Mouse (Mus musculus) small intestine, adult 2 months (tissue): ENCODE data around the gene Gstm2. TPM values are rescaled to one million over a fixed set of nuclear protein-coding genes. Genes with fewer than 3 reads are reported as not detected.
A peak's percentile ranks its signal among the peaks of the same experiment; 100 is the strongest.
"Not testable (repeated sequence)": the region's sequence is repeated elsewhere in the genome, so short reads cannot be mapped to it uniquely, and the experiment has no call there.

Experiments used
- H3K27ac ChIP-seq: fragments of 200-500 bp; 2 replicates; pipeline ENCODE4 v1.5.1; 2012; ENCODE audit warnings: low read depth, low read length, control low read depth, inconsistent platforms; ENCODE audit not compliant: insufficient read depth
- H3K27me3 ChIP-seq: fragments of 200-500 bp; 2 replicates; pipeline ENCODE4 v1.6.1; 2012; ENCODE audit warnings: mild to moderate bottlenecking, moderate library complexity, low read length, inconsistent platforms; ENCODE audit not compliant: control insufficient read depth, insufficient read depth
- H3K36me3 ChIP-seq: fragments of 200-500 bp; 2 replicates; pipeline ENCODE4 v1.6.1; 2012; ENCODE audit warnings: mild to moderate bottlenecking, low read length, control low read depth, inconsistent platforms; ENCODE audit not compliant: control insufficient read depth, insufficient read depth
- H3K4me1 ChIP-seq: fragments of 200-500 bp; 2 replicates; pipeline ENCODE4 v1.6.1; 2012; ENCODE audit warnings: low read length, inconsistent platforms, mixed read lengths; ENCODE audit not compliant: control insufficient read depth, insufficient read depth, insufficient read length
- H3K4me3 ChIP-seq: fragments of 200-500 bp; 2 replicates; pipeline ENCODE4 v1.5.1; 2012; ENCODE audit warnings: low read depth, mild to moderate bottlenecking, control low read depth, inconsistent platforms, low read length, moderate library complexity
- CTCF ChIP-seq: fragments of 200-500 bp; IDR thresholded peaks from 2 replicates; pipeline ENCODE4 v1.5.1; 2012; ENCODE audit warnings: low read depth, mild to moderate bottlenecking, control low read depth, inconsistent platforms, low read length, moderate library complexity, mixed read lengths; ENCODE audit not compliant: insufficient replicate concordance, insufficient read length; ENCODE audit errors: extremely low read depth
- POLR2A ChIP-seq: fragments of 200-500 bp; IDR thresholded peaks from 2 replicates; pipeline ENCODE4 v1.6.1; 2012; ENCODE audit warnings: low read depth, mild to moderate bottlenecking, control low read depth, inconsistent platforms, low read length, moderate library complexity
- WGBS: fragments of 180-500 bp; shearing (Covaris S2); methylation state at CpG from one replicate; pipeline ENCODE4 v1.1.7; 2018; 5-methylcytosine and 5-hydroxymethylcytosine counted together
- polyA plus RNA-seq: library from polyadenylated mRNA; depleted of rRNA; stranded (reverse); fragments of >200 nt; gene quantifications from 2 replicates; pipeline ENCODE4 v1.2.3, GENCODE M21; 2012

Gstm2 gene
- polyA plus RNA-seq, 1 experiment = 26.7 TPM

- Histone ChIP-seq H3K36me3 (no peaks in the 10 kb centered on the region), H3K4me1 (no peaks in the 10 kb centered on the region), H3K27me3 (no peaks in the 10 kb centered on the region), H3K27ac (no peak overlapping the region), H3K4me3 (no peak overlapping the region)
- no peak for TF ChIP-seq POLR2A
- no peak for TF ChIP-seq CTCF
- WGBS = 88% methylated on average over 4 of the region's 4 CpGs
Observed at GRCm38 (mm10) chr3:107996576-107996975, 10.3 kb upstream of the Gstm2 start.

- not testable (repeated sequence) for H3K36me3 ChIP-seq, H3K27ac ChIP-seq, H3K27me3 ChIP-seq, H3K4me1 ChIP-seq, H3K4me3 ChIP-seq
- WGBS = 93% methylated on average over 2 of the region's 2 CpGs
Observed at GRCm38 (mm10) chr3:107995974-107996373, 9.7 kb upstream of the Gstm2 start.

- 100% methylated on average over 2 of the region's 2 CpGs for WGBS
- H3K4me3 ChIP-seq, H3K27ac ChIP-seq, H3K27me3 ChIP-seq, H3K36me3 ChIP-seq: not testable (repeated sequence)
- H3K4me1 ChIP-seq = peaks cover 20% of the 10 kb centered on the region
Observed at GRCm38 (mm10) chr3:107985141-107985540, 1.1 kb downstream of the Gstm2 start.

- WGBS = 61% methylated on average over 5 of the region's 5 CpGs
- no peaks in the 10 kb centered on the region for H3K27me3 ChIP-seq
- no peak overlapping the region for H3K4me3 ChIP-seq
- peaks cover 22% of the 10 kb centered on the region for H3K4me1 ChIP-seq
- H3K36me3 ChIP-seq = no peaks in the 10 kb centered on the region
- H3K27ac ChIP-seq = no peak overlapping the region
- no peak for TF ChIP-seq POLR2A
Observed at GRCm38 (mm10) chr3:107984471-107984870, 1.8 kb downstream of the Gstm2 start.

- Histone ChIP-seq H3K4me3 (no peak overlapping the region), H3K36me3 (no peaks in the 10 kb centered on the region), H3K4me1 (peaks cover 25% of the 10 kb centered on the region), H3K27ac (no peak overlapping the region), H3K27me3 (no peaks in the 10 kb centered on the region)
- no peak for TF ChIP-seq CTCF
- TF ChIP-seq POLR2A = no peak
- 66% methylated on average over 3 of the region's 3 CpGs for WGBS
Observed at GRCm38 (mm10) chr3:107983771-107984170, 2.5 kb downstream of the Gstm2 start.

- Histone ChIP-seq H3K36me3 (no peaks in the 10 kb centered on the region), H3K4me3 (no peak overlapping the region), H3K27ac (peak overlapping the region; percentile 62; the same call in 1 of the 2 replicates), H3K4me1 (peaks cover 31% of the 10 kb centered on the region), H3K27me3 (no peaks in the 10 kb centered on the region)
- WGBS = 54% methylated on average over 6 of the region's 6 CpGs
- no peak for TF ChIP-seq POLR2A
- no peak for TF ChIP-seq CTCF
Observed at GRCm38 (mm10) chr3:107982726-107983125, 3.5 kb downstream of the Gstm2 start.

GRCm38 (mm10) chr3:107981261-107981660 lies 5.0 kb downstream of the Gstm2 start:
- TF ChIP-seq CTCF (no peak), POLR2A (no peak)
- Histone ChIP-seq H3K36me3 (no peaks in the 10 kb centered on the region), H3K27me3 (no peaks in the 10 kb centered on the region), H3K27ac (no peak overlapping the region), H3K4me1 (peaks cover 39% of the 10 kb centered on the region), H3K4me3 (no peak overlapping the region)
- 67% methylated on average over 3 of the region's 3 CpGs for WGBS

GRCm38 (mm10) chr3:107977691-107978090 lies 8.6 kb downstream of the Gstm2 start:
- peak overlapping the region; percentile 64 for H3K27ac ChIP-seq

More at GRCm38 (mm10) chr3:107977691-107978090, 8.6 kb downstream of the Gstm2 start:
- H3K27me3 ChIP-seq = no peaks in the 10 kb centered on the region
- H3K4me3 ChIP-seq = no peak overlapping the region
- WGBS = 19% methylated on average over 3 of the region's 3 CpGs
- peaks cover 40% of the 10 kb centered on the region for H3K4me1 ChIP-seq
- no peaks in the 10 kb centered on the region for H3K36me3 ChIP-seq
- no peak for TF ChIP-seq CTCF
- no peak for TF ChIP-seq POLR2A
